Mouse (Mus musculus): ENCODE data around the gene Gfod2.

Gfod2 gene

GRCm38 (mm10) chr8:105704146-105704812 is 54.2 kb downstream of the Gfod2 start:
- no peak for DNase-seq (ENCODE audit: low read depth, low spot score)

GRCm38 (mm10) chr8:105702731-105703415 is 55.6 kb downstream of the Gfod2 start:
- DNase-seq (ENCODE audit: low read depth, low spot score): no peak

GRCm38 (mm10) chr8:105702001-105702401 is 56.5 kb downstream of the Gfod2 start:
- peak; percentile 23 for DNase-seq (ENCODE audit: low read depth, low spot score)

- peak; percentile 97 for DNase-seq (ENCODE audit: low read depth, low spot score)
Measured at GRCm38 (mm10) chr8:105700966-105701824, 57.3 kb downstream of the Gfod2 start, which contains the start of the genes Acd and Pard6a. Acd (minus strand) TSS chr8:105701102. Pard6a (plus strand) TSS chr8:105701148.

GRCm38 (mm10) chr8:105700566-105700965 is 57.9 kb downstream of the Gfod2 start:
- DNase-seq (ENCODE audit: low read depth, low spot score): peak; percentile 48

GRCm38 (mm10) chr8:105699488-105700215 is 58.8 kb downstream of the Gfod2 start:
- no peak for DNase-seq (ENCODE audit: low read depth, low spot score)

DNA sequence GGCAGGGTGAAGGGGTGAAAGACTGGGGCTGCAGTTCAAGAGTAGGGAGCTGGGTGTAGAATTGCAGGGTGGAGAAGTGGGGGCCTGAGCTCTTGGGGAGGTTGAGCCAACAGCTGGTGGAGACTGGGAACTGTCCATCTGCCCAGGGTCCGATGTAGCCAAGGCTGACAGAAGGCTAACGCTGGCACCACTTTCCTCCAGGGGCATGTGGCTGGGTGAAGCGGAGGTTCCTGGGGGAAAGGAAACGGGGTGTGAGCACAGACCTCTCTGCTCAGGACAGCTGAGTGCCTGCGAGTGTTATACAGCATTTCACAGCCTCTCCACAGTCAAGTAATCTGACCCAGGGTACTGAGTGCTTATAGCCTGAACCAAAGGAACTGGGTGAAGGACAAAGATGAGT is 59.7 kb downstream of the Gfod2 start:
- no peak for DNase-seq (ENCODE audit: low read depth, low spot score)

GRCm38 (mm10) chr8:105697196-105697780 is 61.2 kb downstream of the Gfod2 start:
- DNase-seq (ENCODE audit: low read depth, low spot score): no peak

- no peak for DNase-seq (ENCODE audit: low read depth, low spot score)
Measured at GRCm38 (mm10) chr8:105695080-105695780, 63.2 kb downstream of the Gfod2 start.

- peak; percentile 40 for DNase-seq (ENCODE audit: low read depth, low spot score)
Measured at GRCm38 (mm10) chr8:105694051-105694799, 64.2 kb downstream of the Gfod2 start.

GRCm38 (mm10) chr8:105693648-105694047 is 64.8 kb downstream of the Gfod2 start:
- DNase-seq (ENCODE audit: low read depth, low spot score): peak; percentile 72

GRCm38 (mm10) chr8:105692449-105693182 is 65.8 kb downstream of the Gfod2 start:
- no peak for DNase-seq (ENCODE audit: low read depth, low spot score)

DNA sequence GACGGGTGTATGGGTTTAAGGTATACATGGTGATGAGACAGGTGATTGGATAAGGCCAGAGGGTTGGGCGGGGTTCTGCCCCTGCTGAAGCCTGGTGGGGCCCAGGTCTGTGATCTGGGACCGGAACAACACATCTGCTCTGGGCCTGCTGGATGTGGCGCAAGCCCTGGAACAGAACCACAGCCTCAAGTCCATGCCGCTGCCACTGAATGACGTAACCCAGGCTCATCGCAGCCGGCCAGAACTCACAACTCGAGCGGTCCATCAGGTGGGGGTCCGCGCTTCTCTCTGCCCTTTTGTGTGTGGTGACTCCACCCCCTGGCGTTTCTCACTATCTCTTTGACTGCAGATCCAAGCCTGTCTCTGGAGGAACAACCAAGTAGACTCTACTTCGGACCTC is 67.5 kb downstream of the Gfod2 start:
- DNase-seq (ENCODE audit: low read depth, low spot score): no peak

GRCm38 (mm10) chr8:105689983-105690360 is 68.5 kb downstream of the Gfod2 start:
- no peak for DNase-seq (ENCODE audit: low read depth, low spot score)

- DNase-seq (ENCODE audit: low read depth, low spot score): no peak
Measured at GRCm38 (mm10) chr8:105689256-105689982, 69.0 kb downstream of the Gfod2 start.

DNA sequence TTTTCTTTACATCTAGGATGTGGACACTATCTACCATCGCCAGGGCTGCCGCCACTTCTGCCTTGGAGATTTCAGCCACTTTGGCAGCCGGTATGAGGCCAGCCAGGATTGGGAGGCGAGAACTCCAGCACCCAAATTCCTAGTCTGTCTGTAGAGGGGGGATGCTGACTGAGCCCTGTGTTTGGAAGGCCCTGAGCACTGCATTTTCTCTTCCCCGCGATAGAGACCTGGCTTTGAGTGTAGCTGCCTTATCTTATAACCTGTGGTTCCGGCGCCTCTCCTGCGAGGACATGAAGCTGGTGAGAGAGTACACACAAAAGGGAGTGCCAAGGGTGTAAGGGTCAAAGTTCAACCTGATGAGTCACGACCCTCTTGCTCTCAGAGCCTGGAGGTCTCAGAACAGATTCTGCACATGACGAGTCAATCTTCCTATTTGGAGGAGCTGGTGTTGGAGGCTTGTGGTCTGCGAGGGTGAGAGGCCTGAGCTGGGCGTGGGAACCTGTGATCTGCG is 70.2 kb downstream of the Gfod2 start:
- no peak for DNase-seq (ENCODE audit: low read depth, low spot score)

DNA sequence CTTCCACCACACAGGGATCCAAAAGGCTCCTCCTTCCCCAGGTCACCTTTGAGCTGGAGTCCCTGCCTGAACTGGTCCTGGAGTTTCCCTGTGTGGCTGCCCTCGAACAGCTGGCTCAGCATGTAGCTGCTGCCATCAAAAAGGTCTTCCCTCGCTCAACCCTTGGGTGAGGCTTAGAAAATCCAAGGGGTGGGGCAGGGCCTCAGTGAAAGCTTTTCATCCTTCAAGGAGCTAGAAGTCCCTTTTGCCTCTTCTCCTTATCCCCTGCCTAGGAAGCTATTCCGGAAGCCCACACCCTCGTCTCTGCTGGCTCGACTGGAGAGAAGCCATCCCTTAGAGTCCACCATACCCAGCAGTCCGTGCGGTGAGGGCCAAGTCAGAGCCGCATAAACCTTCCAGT is 71.0 kb downstream of the Gfod2 start:
- no peak for DNase-seq (ENCODE audit: low read depth, low spot score)

DNA sequence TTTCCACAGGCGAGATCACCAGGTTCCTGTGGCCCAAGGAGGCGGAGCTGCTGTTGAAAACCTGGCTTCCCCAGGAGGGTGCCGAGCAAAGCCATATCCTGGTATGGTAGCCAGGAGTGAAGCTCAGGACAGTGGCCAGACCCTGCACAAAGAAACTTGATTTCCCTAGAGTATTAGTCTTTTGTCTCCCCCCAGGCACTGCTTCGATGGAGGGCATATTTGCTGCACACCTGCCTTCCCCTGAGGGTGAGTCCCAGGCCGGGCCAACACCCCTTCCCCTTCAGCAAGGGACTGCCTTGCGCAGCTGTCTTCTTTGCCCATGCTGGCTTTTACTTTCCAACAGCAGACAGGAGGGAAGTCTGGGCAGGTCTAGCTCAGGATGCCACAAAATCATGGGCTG is 71.9 kb downstream of the Gfod2 start:
- no peak for DNase-seq (ENCODE audit: low read depth, low spot score)
